Mouse (Mus musculus) adrenal gland (tissue): ENCODE measurements around the gene Slc29a1.

ENCODE experiments used
- intact Hi-C: fragments of 180-260 bp; cut with DNase I; formaldehyde crosslinking; loops from one replicate; pipeline ENCODE4 v1.15.1; 2025

Gene Slc29a1

GRCm38 (mm10) chr17:45616046-45616650 is 16.7 kb upstream of the Slc29a1 start:
- intact Hi-C loops = no loop called here

- intact Hi-C loops = no loop called here
Measured at GRCm38 (mm10) chr17:45612921-45613320, 13.5 kb upstream of the Slc29a1 start.

DNA sequence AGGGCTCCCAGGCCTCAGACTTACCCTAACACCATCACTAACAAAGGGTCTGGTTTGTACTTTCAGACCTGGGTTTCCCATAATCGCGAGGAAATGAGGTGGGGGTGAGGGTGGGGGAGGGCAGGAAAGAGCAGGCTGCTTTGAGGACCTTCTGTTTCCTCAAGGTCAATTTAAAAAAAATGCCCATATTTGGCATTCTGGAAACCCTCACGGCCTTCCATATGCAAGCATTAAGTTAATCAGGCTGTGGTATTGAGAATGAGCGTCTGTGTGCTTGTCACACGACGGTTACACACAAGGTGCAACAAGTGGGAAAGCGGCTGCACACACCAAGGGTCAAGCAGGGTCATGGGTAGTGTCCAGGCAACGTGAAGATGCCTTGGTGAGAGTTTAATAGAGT is 12.6 kb upstream of the Slc29a1 start:
- intact Hi-C loops = no loop called here

DNA sequence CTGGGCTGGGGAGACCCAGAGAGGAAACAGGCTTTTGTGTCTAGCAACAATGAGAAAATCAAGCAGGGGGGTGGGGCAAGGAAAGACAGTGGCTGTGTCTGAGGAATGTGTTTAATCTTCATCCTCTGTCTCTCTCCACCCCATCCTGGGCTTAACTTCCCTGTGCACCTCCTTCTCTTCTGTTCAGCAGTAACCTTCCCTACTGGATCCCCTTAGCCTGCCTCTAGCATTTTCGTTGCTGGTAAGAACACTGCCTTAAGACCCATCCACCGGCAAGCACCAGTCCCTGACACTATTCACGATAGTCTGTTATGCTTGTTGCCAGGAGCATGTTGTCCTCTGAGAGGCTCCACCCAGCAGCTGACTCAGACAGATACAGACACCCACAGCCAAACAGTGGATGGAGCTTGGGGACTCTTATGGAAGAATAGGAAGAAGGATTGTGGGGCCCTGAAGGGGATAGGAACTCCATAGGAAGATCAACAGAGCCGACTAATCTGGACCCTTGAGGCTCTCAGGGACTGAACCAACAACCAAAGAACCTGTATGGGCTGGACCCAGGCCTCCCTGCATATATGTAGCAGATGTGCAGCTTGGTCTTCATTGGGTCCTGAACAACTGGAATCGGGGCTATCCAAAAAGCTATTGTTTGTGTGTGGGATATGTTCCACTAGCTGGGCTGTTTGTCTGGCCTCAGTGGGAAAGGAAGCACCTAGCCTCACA is 10.9 kb upstream of the Slc29a1 start:
- intact Hi-C loops = no loop called here

DNA sequence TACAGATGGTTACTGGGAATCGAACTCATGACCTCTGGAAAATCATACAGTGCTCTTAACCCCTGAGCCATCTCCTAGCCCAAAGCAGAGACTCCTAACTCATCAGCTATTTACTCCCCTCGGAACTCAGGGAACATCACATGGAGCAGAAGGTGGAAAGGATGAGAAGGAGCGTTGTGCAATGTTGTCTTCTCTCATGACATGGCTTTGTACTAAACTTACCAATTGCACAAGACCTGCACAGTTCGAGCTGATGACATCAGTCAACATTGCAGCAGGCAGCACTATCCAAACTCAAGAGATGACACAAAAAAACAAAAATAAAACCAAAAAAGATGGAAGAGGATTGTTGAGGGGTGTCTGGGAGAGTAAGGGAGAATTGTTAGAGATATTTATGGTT is 9.0 kb upstream of the Slc29a1 start:
- intact Hi-C loops = no loop called here

- intact Hi-C loops = no loop called here
Measured at GRCm38 (mm10) chr17:45606992-45607879, 7.8 kb upstream of the Slc29a1 start.

DNA sequence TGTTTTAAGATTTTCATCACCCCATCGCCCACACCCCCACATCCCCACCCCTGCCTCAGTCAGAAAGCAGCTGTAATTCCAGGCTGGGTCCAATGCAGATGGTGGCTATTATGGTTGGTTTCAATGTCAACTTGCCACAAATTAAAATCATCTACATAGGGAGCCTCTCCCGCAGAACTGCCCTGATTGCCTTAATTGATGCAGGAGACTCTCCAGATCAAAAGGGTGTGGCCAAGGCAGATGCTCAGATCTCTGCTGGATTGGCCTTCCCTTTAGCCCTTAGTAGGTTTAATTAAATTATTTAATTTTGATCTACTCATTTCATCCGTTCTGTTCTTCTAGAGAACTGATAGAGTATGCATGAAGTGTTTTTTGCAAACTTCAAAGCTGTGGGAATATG is 3.6 kb upstream of the Slc29a1 start:
- intact Hi-C loops = no loop called here

- intact Hi-C loops = no loop called here
Measured at GRCm38 (mm10) chr17:45601877-45602304, 2.5 kb upstream of the Slc29a1 start, which contains the start of gene Mymx. TSS of gene Mymx (minus strand) at chr17:45602102.

- intact Hi-C loops = no loop called here
Measured at GRCm38 (mm10) chr17:45601325-45601724, 1.9 kb upstream of the Slc29a1 start.

DNA sequence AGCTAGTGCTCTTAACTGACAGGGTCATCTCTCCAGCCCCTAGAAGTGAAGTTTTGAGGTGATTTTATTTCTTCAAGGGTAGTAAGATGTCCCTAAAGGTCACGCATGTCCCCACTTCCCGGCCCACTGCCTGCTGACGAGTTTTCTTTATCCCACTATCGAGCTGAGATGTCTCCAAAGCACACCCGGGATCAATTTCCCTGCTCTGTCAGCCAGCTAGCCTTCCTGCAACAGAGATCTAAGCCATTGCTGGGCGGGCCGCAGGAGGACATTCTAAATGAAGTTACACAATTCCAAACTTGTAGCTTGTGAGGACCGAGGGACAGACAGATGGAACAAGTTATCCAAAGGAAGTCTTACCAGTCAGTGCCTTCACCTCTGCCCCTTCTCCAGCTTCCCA is 861 bp upstream of the Slc29a1 start:
- intact Hi-C loops = no loop called here

GRCm38 (mm10) chr17:45598891-45599290 is 515 bp downstream of the Slc29a1 start:
- intact Hi-C loops = no loop called here

DNA sequence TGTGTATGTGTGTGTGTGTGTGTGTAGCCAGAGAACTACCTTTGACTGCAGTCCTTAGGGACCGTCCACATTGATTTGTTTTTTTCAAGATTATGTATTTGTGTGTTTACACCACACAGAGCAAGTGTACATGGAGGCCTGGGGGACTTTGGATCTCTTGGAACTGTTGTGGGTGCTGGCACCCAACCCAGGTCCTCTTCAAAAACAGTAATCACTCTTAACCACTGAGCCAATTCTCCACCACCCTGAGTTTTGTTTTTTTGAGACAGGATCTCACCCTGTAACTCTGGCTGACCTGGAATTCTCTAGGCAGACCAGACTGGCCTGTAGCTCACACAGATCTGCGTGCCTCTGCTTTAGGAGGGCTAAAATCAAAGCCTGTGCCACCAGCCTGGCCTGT is 1.0 kb downstream of the Slc29a1 start:
- intact Hi-C loops = no loop called here

- intact Hi-C loops = no loop called here
Measured at GRCm38 (mm10) chr17:45597787-45598186, 1.6 kb downstream of the Slc29a1 start.

DNA sequence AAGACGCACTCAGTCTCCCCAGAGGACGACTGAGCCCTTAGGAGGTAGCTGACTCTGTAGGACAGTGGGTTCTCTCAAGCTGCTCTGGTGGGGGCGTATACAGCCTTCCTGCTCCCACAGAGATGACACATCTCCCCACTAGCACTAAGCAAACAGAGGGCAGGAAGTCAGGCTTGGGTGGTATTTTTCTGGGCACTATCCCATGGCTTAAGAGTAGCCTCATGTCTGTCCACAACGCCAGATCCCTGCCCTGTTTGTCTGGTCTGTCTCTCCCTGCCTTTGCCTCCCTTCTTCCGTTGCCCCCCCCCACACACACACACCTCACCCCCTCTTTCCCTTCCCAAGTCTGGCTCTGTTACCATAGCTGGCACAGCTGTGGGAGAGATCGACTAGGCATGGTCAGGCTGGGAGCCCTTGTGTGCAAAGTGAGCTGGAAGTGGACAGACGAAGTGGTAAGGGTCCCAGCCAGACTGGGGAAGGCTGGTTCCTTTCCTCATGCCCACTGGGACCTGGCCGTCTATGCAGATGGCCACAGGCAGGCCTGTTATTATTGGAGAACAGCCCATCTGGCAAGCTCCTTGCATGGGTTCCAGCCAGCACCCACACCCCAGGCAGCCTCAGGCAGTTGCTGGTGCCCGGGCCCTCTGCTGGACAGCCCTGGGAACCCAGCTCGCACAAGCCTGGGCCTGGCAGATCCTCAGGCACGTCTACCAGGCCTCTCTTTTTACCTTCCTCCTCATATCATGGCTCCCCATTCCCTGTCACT is 2.6 kb downstream of the Slc29a1 start:
- intact Hi-C loops = no loop called here

DNA sequence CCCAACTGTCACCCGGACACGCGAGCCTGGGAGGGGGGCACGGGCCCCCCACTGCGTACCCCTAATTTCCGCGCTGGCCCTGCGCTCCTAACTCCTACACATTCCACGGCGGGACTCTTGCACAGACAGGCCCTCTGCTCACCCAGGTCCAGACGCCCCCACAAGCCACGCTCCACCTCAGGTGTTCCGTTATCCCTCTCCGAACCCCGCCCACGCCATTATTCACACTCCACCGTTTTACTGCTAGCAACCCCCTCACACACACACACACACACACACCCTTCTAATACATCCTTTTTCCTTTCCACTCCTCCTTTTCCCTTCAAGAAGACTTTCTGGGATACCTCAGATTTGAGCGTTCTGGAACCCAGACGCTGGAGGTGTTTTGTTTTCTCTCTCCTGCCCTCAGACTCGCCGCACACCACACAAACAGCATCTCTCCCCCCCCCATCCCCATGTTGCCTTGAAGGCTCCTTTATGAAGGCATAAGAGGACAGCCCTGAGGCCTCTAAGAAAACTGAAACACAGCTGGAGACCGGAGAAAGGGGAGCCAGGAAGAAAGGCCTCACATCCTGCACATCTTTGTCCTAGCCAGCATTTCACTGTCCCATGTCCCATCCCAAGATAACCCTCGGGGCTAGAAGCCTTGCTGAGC is 3.5 kb downstream of the Slc29a1 start:
- intact Hi-C loops = no loop called here

DNA sequence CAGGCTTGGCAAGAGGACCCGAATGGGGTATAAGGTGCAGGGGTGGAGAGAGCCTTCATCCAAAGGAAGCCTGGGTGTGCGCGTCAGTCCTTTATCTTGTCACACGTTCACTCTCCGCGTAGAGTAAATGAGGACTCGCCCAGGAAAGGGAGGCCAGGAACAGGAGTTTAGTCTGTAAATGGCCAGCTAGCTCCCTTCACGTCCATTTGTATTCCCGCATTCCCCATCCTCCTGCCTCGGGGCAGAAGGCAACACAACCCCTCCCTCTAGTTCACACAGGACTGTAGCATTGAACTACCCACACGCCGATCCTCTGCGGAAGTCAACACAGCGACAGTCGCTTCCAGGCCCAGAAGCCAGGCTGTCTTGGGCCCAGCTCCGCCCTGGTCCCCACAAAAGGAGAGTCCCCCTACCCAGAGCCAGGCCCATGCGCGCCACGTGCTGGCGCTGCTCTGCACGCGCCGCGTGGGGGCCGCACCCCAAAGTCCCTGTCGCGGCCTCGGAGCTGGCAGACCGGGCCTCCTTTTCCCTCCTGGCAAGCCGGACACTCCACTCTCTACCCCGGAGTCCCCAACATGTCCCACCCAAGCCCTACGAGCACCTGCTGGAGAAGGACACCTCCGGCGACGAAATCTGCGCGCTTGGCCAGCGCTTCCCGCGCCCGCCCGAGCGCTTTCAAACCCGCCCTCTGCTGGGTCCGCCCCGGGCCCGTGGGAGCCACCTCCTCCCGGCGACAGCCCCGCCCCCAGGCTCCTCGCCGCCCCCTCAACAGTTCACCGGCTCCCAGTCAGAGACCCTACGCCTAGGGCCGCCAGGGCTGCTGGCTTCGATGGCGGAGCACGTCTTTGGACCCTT is 4.3 kb downstream of the Slc29a1 start:
- intact Hi-C loops = no loop called here

- intact Hi-C loops = no loop called here
Measured at GRCm38 (mm10) chr17:45594195-45594594, 5.2 kb downstream of the Slc29a1 start.

- intact Hi-C loops = no loop called here
Measured at GRCm38 (mm10) chr17:45593479-45593878, 5.9 kb downstream of the Slc29a1 start.

DNA sequence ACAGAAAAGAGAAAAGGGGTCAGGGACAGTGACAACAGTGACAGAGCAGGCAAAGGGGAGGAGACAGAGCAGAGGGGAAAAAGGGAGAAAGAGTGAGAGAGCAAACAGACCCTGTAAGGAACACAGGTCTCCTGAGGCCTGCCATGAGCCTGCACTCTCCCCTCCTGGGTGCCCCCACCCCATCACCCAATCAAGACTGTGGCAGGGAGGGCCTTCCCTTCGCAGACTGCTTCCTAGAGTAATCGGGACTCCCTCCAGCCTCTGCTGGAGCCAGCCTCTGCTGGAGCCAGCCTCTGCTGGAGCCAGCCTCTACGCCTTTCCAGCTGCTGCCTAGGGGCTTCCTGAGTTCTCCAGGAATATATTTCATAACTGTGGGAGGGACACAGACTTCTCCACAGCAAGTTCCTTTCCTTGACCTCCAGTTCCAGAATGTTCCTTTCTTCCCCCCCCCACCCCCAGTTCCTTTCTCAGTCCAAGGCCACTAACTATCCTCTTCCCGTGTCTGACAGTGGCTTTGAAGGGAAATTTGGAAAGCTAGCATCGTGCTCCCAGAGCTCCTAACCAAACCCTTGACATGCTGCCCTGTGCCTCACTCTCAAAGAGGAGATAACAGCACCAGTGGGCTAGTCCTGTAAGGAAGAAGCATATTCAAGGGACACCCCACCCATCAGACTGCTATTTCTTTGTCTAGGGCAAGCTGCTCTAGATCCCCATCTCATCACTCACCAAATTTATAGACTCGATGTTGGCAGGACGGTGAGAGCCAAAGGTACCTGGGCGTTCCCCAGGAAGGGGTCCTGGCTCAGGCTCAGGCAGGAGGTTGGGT is 6.6 kb downstream of the Slc29a1 start:
- intact Hi-C loops = no loop called here
